Mouse (Mus musculus) kidney, postnatal 14 days (tissue): Measurements from ENCODE around the gene Pzp.

Source experiments
- DNase-seq: peaks from one replicate; pipeline ENCODE4 v3.0.0; 2022; ENCODE audit warnings: mixed read lengths

Gene Pzp

GRCm38 (mm10) chr6:128526601-128527000, at the start of gene Pzp:
Pzp (minus strand) TSS chr6:128526720.
- DNase-seq, result no peak

DNA sequence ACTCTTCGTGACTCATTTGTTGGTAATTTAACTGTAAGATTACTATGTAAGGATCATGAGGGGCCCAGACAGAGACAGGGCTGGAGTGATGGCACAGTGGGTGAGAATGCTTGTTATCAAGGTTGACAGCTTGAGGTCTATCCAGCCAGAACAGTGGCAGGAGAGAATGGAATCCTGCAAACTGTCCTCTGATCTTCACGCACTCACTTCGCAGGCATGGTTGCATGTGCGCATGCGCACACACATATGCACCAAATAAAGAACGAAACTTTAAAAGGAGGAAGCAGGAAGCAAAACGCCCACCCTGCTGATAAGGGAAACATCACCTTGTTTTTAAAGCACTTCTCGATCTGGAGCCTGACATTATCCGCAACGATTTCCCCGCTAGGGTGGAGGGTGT, 40.1 kb upstream of the Pzp start:
- no peak for DNase-seq

GRCm38 (mm10) chr6:128554049-128554448, 27.5 kb upstream of the Pzp start:
- no peak for DNase-seq

DNA sequence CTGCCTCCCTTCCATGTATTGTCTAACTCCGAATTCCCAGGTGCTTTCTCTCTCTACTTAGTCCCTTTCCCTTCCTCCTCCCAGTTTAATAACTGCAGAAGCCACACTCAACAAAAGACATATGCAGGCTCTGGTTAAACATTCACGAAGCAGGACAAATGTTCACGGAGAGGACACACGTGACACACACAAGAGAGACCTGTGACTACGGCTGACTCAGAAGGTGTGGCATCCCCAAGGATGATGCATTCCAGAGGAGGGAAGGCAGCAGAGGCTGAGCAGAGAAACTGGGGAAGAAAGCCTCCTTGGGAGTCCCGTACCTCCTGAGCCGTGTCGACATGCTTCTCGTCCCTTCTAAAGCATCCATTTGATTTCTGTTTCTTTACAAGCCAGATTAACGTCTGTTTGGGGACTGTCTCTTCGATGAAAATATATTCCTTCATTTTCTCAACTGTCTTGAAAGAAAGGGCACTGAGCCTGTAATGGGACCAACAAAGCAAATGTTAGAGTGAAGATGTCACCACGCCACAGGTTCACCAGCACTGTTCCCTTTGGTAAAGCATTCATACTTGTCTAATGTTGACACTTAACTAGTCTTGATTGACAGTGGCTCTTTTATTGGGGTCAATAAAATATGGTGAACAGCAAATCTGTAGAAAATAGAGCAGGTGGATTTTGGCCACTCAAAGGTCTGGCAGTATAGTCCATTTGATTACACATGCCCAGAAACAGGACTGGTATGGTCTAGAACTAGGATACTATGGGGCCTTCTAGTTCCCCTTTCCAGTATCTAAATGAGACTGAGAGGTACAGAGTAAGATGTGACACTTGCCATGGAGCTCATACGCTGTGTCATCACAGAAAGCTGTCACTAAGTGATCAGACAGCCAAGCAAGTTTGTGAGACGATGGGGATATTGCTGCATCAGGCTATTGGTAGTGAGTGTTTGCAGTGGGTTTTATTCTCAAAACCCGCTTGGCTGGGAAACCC, 23.2 kb upstream of the Pzp start:
- peak; percentile 18 for DNase-seq

GRCm38 (mm10) chr6:128548532-128548931, 22.0 kb upstream of the Pzp start:
- DNase-seq, result no peak

GRCm38 (mm10) chr6:128545402-128545801, 18.9 kb upstream of the Pzp start:
- no peak for DNase-seq

DNA sequence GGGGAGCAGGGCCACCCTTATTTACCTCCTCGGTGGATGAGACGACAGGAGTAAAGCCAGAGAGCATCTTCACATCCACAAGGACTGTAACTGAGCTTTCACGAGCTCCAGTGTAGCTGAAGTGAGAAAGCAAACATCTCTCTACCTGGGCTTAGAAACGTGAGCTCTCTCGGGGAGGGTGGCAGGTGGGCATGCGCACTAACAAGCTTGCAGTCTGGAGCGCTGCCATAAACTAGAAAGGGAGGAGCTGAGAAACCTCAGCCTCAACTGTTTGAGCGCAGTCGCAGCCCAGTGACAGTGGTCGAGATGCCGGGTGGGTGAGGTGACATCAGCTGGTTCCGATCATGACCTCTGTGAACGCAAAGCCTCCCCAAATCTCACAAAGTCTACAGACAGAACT, 16.7 kb upstream of the Pzp start:
- DNase-seq, result no peak

DNA sequence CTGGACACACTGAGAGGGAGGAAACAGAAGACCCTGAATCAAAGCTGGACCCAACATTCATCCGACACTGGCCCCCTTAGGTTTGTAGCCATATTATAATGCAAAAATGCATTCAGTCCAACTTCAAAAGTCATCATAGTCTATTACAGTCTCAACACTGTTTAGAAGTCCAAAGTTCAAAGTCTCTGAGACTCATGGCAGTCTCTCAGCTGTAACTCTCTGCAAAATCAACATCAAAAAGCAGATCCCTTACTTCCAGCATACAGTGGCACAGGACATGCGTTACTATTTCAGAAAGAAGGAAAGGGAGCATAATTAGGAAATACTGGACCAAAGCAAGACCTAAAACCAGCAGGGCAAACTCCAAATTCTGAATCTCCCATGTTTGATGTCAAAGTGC, 8.7 kb upstream of the Pzp start:
- no peak for DNase-seq

GRCm38 (mm10) chr6:128533296-128533695, 6.8 kb upstream of the Pzp start:
- DNase-seq, result no peak

- DNase-seq, result no peak
Measured at GRCm38 (mm10) chr6:128532701-128533100, 6.2 kb upstream of the Pzp start.

GRCm38 (mm10) chr6:128528491-128528890, 2.0 kb upstream of the Pzp start:
- peak; percentile 12 for DNase-seq

GRCm38 (mm10) chr6:128527110-128527509, 590 bp upstream of the Pzp start:
- DNase-seq, result no peak

DNA sequence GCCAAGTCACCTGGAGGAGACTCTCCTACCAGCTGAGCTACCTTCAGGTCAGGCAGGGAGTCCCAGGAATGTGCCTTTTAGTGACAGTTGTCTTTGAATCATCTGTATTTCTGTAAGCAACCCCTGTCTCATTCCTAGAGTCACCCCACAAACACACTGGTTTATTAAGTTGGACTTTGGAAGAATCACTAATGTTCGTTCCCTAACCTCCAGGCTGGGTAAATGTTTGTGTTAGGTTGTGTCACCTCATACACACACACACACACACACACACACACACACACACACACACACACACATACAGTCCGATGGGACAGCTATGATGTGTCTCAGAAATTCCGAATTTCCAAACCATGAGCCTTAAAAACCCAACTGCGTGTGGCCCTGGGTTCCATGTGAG, 719 bp downstream of the Pzp start:
- no peak for DNase-seq

DNA sequence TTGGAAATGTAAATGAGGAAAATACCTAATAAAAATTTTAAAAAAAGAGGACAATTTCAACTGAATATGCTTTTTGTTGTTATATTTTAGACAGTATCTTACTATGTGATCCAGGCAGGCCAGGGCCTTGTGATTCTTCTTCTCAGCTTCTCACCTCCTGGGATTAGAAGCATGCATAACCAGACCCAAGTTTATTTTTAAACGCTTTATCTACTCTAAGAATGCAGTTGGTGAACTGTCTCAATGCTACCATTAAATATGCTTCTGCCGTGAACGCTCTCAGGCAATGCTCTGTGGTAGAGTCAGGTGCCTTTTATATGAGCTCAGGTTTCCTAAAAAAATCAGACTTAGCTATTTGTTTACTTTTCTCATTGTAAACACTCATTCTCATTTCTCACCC, 3.2 kb downstream of the Pzp start:
- no peak for DNase-seq

DNA sequence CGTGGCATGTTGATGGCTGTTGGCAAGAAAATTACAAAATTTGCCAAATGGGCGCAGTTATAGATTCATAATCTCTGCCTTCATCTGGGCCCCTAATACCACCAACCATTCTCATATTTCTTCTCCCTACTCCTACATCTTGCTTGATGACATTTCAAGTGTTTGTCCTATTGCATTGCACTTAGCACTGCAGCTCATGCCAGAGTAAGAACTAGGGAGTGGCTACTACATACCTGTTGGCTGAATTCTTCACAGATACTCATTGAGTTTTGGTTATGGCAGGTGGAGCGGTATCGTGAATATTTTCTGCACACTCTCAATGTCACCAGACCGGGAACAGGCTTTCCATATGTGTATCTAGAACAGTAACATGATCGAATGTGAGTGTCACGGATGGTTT, 7.4 kb downstream of the Pzp start:
- no peak for DNase-seq

- no peak for DNase-seq
Measured at GRCm38 (mm10) chr6:128505676-128506236, 20.8 kb downstream of the Pzp start.

DNA sequence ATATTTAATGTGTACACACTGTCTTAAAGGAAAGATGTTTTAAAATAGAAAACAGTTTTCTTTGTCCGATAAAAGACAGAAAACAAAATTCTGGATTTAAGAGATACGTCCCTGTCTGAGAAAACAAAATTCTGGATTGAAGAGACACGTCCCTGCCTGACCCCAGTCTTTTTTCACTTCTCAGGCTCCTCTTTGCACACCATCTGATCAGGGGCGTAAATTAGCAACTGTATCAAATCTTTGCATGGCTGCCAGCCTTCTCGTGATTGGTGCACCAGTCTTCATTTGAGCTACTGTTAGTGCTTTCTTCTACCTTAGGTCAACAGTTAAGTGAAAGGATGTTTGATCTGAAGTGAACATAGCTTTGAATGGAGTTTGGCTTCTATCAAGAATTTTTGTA, 21.8 kb downstream of the Pzp start:
- DNase-seq, result no peak

GRCm38 (mm10) chr6:128495346-128495745, 31.2 kb downstream of the Pzp start:
- no peak for DNase-seq

GRCm38 (mm10) chr6:128494646-128495331, 31.7 kb downstream of the Pzp start:
- DNase-seq, result peak; percentile 7

- DNase-seq, result no peak
Measured at GRCm38 (mm10) chr6:128491916-128492315, 34.6 kb downstream of the Pzp start.

GRCm38 (mm10) chr6:128490141-128490540, 36.4 kb downstream of the Pzp start:
- no peak for DNase-seq

DNA sequence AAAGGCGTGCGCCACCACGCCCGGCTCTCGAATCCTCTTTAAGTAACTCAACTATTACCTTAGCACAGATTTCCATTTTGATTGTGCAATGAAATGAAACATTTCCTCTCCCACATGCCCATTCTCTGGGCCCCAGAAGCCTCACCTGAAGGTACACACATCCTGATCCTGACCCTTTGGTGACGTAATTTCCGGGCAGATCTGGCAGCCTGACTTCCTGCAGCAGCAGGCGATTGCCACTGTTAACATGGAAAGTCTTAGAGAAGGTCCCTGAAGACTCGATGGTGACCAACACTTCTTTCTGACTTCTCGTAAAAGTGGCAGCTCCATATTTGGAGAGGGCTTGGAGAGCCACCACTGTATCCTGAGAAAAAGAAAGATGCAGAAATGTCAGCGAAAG, 38.8 kb downstream of the Pzp start:
- no peak for DNase-seq
